Mouse (Mus musculus): ENCODE results near the gene Sptlc3.

The Sptlc3 gene

GRCm38 (mm10) chr2:139493836-139494235 lies at the start of gene Sptlc3:
Gene Sptlc3 (plus strand): TSS chr2:139493913.
- ATAC-seq (ENCODE audit: insufficient number of reproducible peaks, low FRiP score, low TSS enrichment), result no peak

- no peak for ATAC-seq (ENCODE audit: insufficient number of reproducible peaks, low FRiP score, low TSS enrichment)
These were observed 26.0 kb upstream of the Sptlc3 start for GRCm38 (mm10) chr2:139467726-139468125.

GRCm38 (mm10) chr2:139488708-139489107 lies 5.0 kb upstream of the Sptlc3 start:
- ATAC-seq (ENCODE audit: insufficient number of reproducible peaks, low FRiP score, low TSS enrichment), result no peak

GRCm38 (mm10) chr2:139494629-139495028 lies 916 bp downstream of the Sptlc3 start:
- ATAC-seq (ENCODE audit: insufficient number of reproducible peaks, low FRiP score, low TSS enrichment), result no peak

GRCm38 (mm10) chr2:139561966-139562505 lies 68.3 kb downstream of the Sptlc3 start:
- ATAC-seq (ENCODE audit: insufficient number of reproducible peaks, low FRiP score, low TSS enrichment), result no peak

- no peak for ATAC-seq (ENCODE audit: insufficient number of reproducible peaks, low FRiP score, low TSS enrichment)
These were observed 85.6 kb downstream of the Sptlc3 start for GRCm38 (mm10) chr2:139579280-139579679.

GRCm38 (mm10) chr2:139582766-139583165 lies 89.1 kb downstream of the Sptlc3 start:
- peak; percentile 67 for ATAC-seq (ENCODE audit: insufficient number of reproducible peaks, low FRiP score, low TSS enrichment)

- ATAC-seq (ENCODE audit: insufficient number of reproducible peaks, low FRiP score, low TSS enrichment), result no peak
These were observed 94.0 kb downstream of the Sptlc3 start for GRCm38 (mm10) chr2:139587660-139588200.

- no peak; the same call in 1 of the 2 replicates for ATAC-seq (ENCODE audit: insufficient number of reproducible peaks, low FRiP score, low TSS enrichment)
These were observed 96.2 kb downstream of the Sptlc3 start for GRCm38 (mm10) chr2:139589905-139590304.

GRCm38 (mm10) chr2:139590888-139591698 lies 97.4 kb downstream of the Sptlc3 start:
- ATAC-seq (ENCODE audit: insufficient number of reproducible peaks, low FRiP score, low TSS enrichment), result peak; percentile 71

GRCm38 (mm10) chr2:139592109-139592508 lies 98.4 kb downstream of the Sptlc3 start:
- no peak for ATAC-seq (ENCODE audit: insufficient number of reproducible peaks, low FRiP score, low TSS enrichment)

- no peak for ATAC-seq (ENCODE audit: insufficient number of reproducible peaks, low FRiP score, low TSS enrichment)
These were observed 103.5 kb downstream of the Sptlc3 start for GRCm38 (mm10) chr2:139597229-139597628.

GRCm38 (mm10) chr2:139601543-139602194 lies 108.0 kb downstream of the Sptlc3 start:
- no peak for ATAC-seq (ENCODE audit: insufficient number of reproducible peaks, low FRiP score, low TSS enrichment)

GRCm38 (mm10) chr2:139608167-139608566 lies 114.5 kb downstream of the Sptlc3 start:
- ATAC-seq (ENCODE audit: insufficient number of reproducible peaks, low FRiP score, low TSS enrichment), result no peak

GRCm38 (mm10) chr2:139608810-139609209 lies 115.1 kb downstream of the Sptlc3 start:
- no peak for ATAC-seq (ENCODE audit: insufficient number of reproducible peaks, low FRiP score, low TSS enrichment)

- ATAC-seq (ENCODE audit: insufficient number of reproducible peaks, low FRiP score, low TSS enrichment), result no peak
These were observed 115.5 kb downstream of the Sptlc3 start for GRCm38 (mm10) chr2:139609231-139609630.

- no peak for ATAC-seq (ENCODE audit: insufficient number of reproducible peaks, low FRiP score, low TSS enrichment)
These were observed 116.1 kb downstream of the Sptlc3 start for GRCm38 (mm10) chr2:139609662-139610291.

GRCm38 (mm10) chr2:139612410-139613107 lies 118.8 kb downstream of the Sptlc3 start:
- no peak for ATAC-seq (ENCODE audit: insufficient number of reproducible peaks, low FRiP score, low TSS enrichment)

GRCm38 (mm10) chr2:139626496-139626895 lies 132.8 kb downstream of the Sptlc3 start:
- ATAC-seq (ENCODE audit: insufficient number of reproducible peaks, low FRiP score, low TSS enrichment), result no peak

GRCm38 (mm10) chr2:139628731-139629130 lies 135.0 kb downstream of the Sptlc3 start:
- ATAC-seq (ENCODE audit: insufficient number of reproducible peaks, low FRiP score, low TSS enrichment), result no peak
